Mouse (Mus musculus): ENCODE measurements at regions not wholly inside any gene's neighbourhood (a gene's known extent, or its start where the extent isn't known, plus 50 kb on each side); places are given as distances from the start of the nearest gene placed in this dataset.

DNA sequence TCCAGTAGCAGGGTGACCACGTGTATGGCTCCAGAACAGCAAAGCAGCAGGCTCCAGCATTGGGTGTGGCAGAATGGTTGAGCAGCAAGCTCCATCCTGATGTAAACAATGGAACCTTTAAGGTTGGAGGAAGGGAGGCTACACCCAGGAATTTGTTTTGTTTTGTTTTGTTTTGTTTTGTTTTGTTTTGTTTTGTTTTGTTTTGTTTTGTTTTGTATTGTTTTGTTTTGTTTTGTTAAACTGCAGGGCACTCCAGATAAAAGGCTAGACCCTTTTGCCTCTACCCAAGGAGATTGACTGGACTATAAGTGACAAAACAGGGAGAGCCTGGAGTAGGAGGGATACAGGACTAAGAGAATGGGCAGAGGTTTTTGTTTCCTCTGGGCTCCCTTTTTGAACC is 647.5 kb downstream of the Kcnj3 start:
- DNase-seq (ENCODE audit: low read depth, low spot score) = no peak

DNA sequence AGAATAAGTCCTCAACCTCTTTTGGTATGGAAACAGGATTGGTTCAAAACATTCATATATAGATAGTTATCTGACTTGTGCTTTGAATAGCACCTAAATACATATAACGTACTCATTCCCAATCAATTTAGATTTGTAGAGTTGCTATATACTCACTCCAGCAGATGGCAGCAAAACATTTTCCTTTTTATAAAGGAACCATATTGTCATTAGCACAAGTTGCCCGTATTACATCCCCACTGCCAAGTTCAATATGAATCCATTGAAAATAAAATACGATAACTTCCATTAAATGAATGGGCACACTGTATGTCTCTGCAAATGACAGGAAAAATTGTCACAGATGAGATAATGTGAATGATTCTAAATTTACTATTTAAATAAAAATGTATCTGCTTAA is 673.8 kb downstream of the Kcnj3 start:
- peak; percentile 2 for DNase-seq (ENCODE audit: low read depth, low spot score)

DNA sequence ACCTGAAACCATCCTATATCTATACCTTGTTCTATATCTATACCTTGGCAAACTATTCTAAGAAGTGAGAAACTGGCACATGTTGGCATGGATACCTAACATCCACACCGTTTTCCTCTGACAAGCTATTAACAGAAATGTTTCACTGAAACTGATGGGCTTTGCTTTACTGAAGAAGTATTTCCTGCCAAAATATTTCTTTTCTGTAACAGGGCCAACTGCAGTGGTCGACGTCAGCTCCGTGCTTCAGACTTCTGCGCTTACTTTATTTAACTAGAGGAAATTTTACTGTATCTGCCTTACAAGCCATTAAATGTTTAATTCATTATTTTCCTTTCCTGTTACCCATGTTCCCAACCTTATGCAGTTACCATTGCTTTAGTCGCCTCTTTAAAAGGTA is 674.2 kb downstream of the Kcnj3 start:
- no peak for DNase-seq (ENCODE audit: low read depth, low spot score)

DNA sequence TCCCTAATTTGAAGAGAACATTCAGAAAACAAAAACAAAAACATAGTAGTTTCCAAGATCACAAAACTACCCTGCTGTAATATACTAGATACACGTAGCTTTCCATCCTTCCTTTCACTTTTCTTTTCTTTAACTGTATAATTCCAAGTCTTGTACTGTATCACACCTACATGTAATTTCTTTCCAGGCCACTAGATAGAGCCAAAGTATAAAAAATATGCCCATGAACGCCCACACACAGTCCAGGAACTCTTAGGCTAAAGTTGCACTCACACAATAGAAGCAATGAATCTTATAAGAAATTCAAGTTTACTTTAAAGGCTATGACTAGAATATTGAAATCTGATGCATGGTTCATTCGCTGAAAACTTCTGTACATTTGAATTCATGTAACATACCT is 678.7 kb downstream of the Kcnj3 start:
- DNase-seq (ENCODE audit: low read depth, low spot score) = peak; percentile 24

DNA sequence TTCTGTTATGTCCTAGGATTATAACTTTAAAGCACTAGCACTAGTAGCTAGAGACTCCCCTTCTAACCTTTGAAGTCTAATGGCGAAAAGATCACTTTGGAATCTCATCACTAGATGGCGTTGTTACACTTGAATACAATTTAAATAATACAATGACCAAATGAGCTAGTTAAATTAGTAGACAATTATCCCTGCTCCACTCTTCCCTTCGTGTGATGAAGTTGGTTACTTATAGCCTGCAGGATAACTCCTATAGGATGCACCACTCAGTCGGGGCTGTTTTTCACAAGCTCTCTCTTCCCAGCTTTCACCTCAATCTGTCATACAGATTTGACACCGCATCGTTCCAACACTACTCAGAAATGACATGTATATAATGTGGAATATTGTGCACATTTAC is 683.6 kb downstream of the Kcnj3 start:
- DNase-seq (ENCODE audit: low read depth, low spot score) = peak; percentile 3

DNA sequence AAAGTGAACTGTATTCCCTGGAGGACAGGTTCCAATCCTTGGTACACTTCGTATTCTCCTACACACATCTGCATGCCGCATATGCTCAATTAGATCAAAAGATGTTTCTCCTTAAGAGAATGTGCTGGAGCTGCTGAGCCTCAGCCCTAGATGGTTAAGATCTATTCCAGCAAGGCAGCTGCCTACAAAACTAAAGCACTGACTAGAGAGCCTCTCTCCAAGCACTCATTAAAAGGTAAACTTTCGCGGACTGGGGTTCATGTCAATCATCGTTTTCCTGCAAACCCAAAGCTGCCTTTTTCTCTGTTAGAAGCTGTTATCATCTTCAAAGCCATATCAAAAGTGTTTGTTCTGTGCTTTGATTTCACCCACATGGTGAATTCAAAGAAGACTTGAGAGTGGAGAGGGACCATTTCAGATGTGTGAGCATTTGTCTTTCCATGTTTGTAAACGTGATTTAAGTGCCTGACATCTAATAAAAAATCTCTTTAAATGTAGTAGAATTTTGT is 711.4 kb downstream of the Kcnj3 start:
- no peak for DNase-seq (ENCODE audit: low read depth, low spot score)

DNA sequence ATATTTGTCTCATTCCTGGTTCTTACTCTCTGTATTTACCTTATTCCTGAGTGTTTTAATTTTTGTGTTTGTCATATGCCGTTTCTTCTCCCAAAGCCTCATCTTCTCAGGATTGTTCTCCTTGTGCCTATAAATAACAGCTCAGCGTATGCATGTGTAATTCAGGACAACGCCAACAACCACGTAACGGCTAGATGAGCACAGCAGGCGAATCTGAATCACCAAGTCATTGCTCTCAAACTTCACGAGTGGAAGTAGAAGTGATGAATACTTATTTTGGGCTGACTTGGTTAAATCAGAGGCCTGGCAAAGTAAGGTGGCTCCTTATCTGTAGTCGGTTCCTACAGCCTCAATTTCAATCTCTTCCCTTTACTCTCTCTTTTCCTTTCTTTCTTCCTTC is 760.7 kb downstream of the Kcnj3 start:
- DNase-seq (ENCODE audit: low read depth, low spot score) = no peak

DNA sequence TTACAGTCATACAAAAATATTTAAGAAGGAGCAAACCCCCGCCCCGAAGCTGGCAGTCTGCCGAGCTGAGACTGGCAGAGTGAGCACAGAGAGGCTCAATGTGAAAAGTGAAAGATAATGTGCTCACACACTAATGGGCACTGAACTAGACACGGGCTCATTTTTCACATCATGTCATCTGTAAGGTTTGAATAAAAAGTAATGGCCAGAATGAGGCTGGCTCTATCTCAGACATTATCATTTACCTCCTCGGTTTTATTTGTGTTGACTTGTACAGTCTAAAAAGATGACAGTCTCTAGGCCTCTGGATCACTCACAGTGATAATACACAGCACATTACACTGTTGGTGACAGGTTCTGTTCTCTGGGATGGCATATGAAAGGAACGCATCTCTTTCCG is 791.7 kb downstream of the Kcnj3 start:
- DNase-seq (ENCODE audit: low read depth, low spot score) = no peak

DNA sequence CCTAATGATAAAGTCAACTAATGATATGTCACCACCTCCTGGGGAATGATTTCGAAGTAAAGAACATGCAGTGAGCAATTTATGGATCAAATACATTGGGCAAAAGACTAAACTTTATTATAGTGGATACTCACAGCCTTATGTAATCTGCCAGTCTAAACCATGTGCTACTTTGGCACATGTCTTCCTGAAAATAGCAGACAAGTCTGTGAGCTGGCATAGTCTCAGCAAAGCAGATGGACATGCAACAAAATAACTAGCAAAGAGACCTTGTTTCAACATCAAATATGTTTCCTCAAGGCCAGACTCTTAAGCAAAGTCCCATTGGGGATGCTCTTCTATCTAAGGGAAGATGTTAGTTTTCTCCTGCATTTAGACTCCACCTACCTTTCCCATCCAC is 797.3 kb downstream of the Kcnj3 start:
- DNase-seq (ENCODE audit: low read depth, low spot score) = no peak

DNA sequence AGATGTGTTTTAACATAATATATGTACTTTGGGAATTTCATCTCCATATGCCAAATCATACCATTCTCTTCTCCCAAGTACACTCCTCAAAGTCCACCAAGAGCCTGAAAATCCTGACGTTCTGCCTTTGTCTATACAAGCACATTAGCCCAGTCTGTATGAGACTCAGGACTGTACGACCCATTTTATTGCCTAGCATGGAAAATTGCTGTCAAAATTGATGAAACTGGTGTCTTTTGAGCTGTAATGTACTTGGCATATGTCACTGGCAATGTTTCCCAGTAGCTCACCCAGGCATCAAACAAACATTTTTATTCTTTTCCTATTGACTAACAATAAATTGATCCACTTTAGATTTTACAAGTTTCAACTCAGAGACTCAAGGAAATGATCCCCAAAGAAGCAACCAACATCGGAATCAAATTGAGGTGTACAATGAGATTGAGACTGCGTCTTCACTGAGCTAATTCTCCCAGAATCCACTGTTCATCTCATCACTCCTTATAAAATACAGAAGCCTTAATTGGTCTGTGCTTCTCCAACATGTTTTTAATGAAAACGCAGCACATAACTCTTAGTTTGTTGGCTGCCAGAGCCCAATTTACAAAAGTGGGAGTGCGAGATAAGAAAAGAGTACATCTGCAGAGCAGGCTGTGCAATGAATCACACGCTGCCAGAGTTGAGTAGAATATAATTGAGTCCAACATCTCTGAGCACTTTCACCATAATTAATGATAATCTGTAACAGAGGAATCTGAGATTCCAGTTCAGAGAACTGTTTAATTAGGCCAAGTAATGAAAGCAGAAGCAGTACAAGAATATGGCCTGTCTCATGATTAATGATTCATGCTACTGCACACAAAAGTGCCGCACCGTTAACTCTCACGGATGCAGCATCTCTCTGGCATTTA is 821.5 kb downstream of the Kcnj3 start:
- DNase-seq (ENCODE audit: low read depth, low spot score) = no peak

DNA sequence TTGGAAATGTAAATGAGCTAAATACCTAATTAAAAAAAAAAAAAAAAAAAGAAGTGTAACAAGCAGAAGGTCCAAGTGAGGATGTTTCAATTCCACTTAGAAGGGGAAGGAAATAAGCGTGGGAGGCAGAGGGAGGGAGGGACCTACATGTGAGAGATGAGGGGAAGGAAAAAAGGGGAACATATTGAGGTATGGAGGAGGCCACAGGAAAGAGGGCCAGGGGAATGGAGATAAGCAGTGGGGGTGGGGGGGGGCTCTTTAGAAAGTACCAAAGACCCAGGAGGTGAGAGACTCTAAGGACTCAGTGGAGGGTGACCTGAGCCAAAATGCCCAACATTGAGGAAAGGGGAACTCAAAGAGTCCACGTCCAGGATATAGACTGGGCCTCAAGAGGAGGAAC is 818.9 kb downstream of the Nr4a2 start:
- DNase-seq (ENCODE audit: low read depth, low spot score) = no peak

DNA sequence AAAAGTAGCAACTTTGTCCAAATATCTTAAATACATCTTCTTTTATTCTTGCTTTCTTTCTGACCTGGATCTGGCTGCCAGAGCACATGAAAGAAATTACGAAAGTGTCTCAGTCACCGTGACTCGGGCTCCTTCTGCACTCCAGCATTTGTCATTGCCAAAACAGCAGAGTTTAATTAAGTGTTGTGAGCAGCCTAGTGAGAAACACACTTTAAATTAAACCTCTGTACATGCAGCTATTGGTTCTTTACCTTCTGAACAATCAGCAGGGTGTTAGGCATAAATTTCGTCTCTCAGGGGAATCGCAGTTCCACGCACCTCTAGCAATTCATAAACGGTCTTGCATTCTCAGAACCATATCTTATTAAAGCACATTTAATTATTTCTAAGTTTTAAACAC is 802.1 kb downstream of the Nr4a2 start:
- DNase-seq (ENCODE audit: low read depth, low spot score) = no peak

DNA sequence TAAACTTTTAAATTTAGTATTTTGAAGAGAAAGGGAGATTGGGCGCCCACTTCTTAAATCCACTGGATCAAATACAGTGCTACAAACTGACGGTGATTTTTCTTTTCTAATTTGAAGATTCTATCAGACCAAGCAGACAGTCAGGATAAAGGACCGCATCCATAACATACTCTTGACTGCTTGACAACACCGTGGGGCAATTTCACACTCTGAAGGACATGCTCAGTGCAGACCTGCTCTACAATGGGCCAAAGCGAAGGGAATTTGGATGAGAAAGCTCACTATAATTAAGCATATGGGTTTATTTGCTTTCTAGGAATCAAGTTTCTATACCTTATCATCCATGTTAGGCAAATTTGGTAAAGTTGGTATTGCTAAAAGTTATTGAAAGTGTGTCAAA is 801.3 kb downstream of the Nr4a2 start:
- no peak for DNase-seq (ENCODE audit: low read depth, low spot score)

DNA sequence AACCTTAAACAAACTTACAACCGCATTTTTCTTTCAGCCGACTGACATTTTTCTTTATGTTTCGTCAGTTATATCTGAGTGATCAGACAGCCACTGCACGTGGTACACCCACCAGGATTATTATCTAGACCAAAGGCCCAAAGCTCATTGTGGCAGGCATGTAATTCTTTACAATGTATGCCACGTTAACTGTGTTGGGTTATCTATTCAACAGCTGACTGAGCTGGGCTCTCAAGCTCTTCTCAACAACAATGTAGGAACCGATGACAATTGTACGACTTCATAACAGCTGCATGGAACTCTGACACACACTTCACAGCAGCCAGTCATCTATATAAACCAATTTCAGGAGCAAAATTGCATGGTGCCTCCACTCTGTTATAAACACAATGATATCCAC is 787.8 kb downstream of the Nr4a2 start:
- DNase-seq (ENCODE audit: low read depth, low spot score) = no peak

DNA sequence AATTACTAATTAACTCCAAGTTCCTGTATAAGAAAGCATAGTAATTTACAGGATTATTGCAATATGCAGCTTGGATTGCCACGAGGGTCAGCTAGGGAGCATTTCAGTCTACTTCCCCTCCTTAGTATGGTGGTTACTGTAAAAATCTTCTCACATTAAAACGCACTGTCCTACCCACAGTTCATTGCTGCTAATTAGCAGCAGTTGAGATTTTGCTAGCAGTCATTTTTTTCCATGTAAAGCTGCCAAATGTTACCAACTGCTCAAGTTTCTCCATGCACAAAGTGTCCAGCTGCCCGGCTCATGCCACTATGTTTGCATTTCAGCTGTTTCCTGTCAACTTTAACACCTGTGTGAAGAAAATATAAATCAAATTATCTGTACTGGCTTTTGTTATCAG is 759.7 kb downstream of the Nr4a2 start:
- no peak for DNase-seq (ENCODE audit: low read depth, low spot score)

All from CD4-positive, CD25-positive, alpha-beta regulatory T cell, adult 2 months (primary cell).